Mouse (Mus musculus): Measurements from ENCODE around the gene Ogfod3. TPM values are rescaled to one million over a fixed set of nuclear protein-coding genes. Genes with fewer than 3 reads are reported as not detected.

Gene Ogfod3
- polyA plus RNA-seq, 1 experiment from 2014 or later, result 20.3 TPM

GRCm38 (mm10) chr11:121235475-121236238 is 31.1 kb upstream of the Ogfod3 start:
- H3K27ac ChIP-seq (ENCODE audit: low read length), result peak overlapping the region; percentile 99
- 28% methylated on average over 9 of the region's 9 CpGs for WGBS
- no peak overlapping the region for H3K4me2 ChIP-seq (replicated peaks; ENCODE audit: low read depth, low read length)

GRCm38 (mm10) chr11:121232706-121233105 is 28.2 kb upstream of the Ogfod3 start:
- Histone ChIP-seq H3K9me3 (ENCODE audit: low read length) (no peaks in the 10 kb centered on the region), H3K27me3 (replicated peaks; ENCODE audit: insufficient read depth, low read length) (no peaks in the 10 kb centered on the region), H3K4me3 (ENCODE audit: low read depth, low read length) (no peak overlapping the region), H3K9ac (replicated peaks; ENCODE audit: low read depth) (no peak overlapping the region), H3K36me3 (ENCODE audit: insufficient read depth, low read length) (no peaks in the 10 kb centered on the region), H3K4me2 (replicated peaks; ENCODE audit: low read depth, low read length) (no peak overlapping the region), H3K27ac (ENCODE audit: low read length) (no peak overlapping the region), H3K4me1 (ENCODE audit: insufficient read depth, low read depth, low read length) (peaks cover 12% of the 10 kb centered on the region)
- WGBS, result 34% methylated on average over 4 of the region's 4 CpGs
- ATAC-seq, result no peak
- no peak for TF ChIP-seq EP300 (IDR thresholded peaks at IDR 0.05)
- no peak for TF ChIP-seq CTCF (IDR thresholded peaks at IDR 0.05)
- DNase-seq (ENCODE audit: low spot score), result no peak

More at GRCm38 (mm10) chr11:121235475-121236238, 31.1 kb upstream of the Ogfod3 start:
- ATAC-seq, result no peak
- Histone ChIP-seq H3K4me3 (ENCODE audit: low read depth, low read length) (no peak overlapping the region), H3K9me3 (ENCODE audit: low read length) (no peaks in the 10 kb centered on the region), H3K4me1 (ENCODE audit: insufficient read depth, low read depth, low read length) (peaks cover 5% of the 10 kb centered on the region; the same call in 1 of the 2 replicates), H3K36me3 (ENCODE audit: insufficient read depth, low read length) (peaks cover 4% of the 10 kb centered on the region; the same call in 1 of the 2 replicates), H3K27me3 (replicated peaks; ENCODE audit: insufficient read depth, low read length) (no peaks in the 10 kb centered on the region), H3K9ac (replicated peaks; ENCODE audit: low read depth) (no peak overlapping the region)
- peak; percentile 60 for DNase-seq (ENCODE audit: low spot score)
- TF ChIP-seq CTCF (IDR thresholded peaks at IDR 0.05), result peak; percentile 69
- no peak for TF ChIP-seq EP300 (IDR thresholded peaks at IDR 0.05)

GRCm38 (mm10) chr11:121231628-121232291 is 27.2 kb upstream of the Ogfod3 start:
- Histone ChIP-seq H3K4me2 (replicated peaks; ENCODE audit: low read depth, low read length) (no peak overlapping the region), H3K27me3 (replicated peaks; ENCODE audit: insufficient read depth, low read length) (no peaks in the 10 kb centered on the region), H3K9me3 (ENCODE audit: low read length) (no peaks in the 10 kb centered on the region), H3K4me3 (ENCODE audit: low read depth, low read length) (no peak overlapping the region), H3K9ac (replicated peaks; ENCODE audit: low read depth) (no peak overlapping the region), H3K4me1 (ENCODE audit: insufficient read depth, low read depth, low read length) (peaks cover 15% of the 10 kb centered on the region), H3K36me3 (ENCODE audit: insufficient read depth, low read length) (no peaks in the 10 kb centered on the region), H3K27ac (ENCODE audit: low read length) (no peak overlapping the region)
- no peak for DNase-seq (ENCODE audit: low spot score)
- no peak for ATAC-seq
- WGBS, result 52% methylated on average over 4 of the region's 4 CpGs
- TF ChIP-seq EP300 (IDR thresholded peaks at IDR 0.05), result no peak
- no peak for TF ChIP-seq CTCF (IDR thresholded peaks at IDR 0.05)

- Histone ChIP-seq H3K27ac (ENCODE audit: low read length) (no peak overlapping the region), H3K4me2 (replicated peaks; ENCODE audit: low read depth, low read length) (no peak overlapping the region), H3K4me3 (ENCODE audit: low read depth, low read length) (no peak overlapping the region), H3K4me1 (ENCODE audit: insufficient read depth, low read depth, low read length) (peaks cover 12% of the 10 kb centered on the region), H3K9me3 (ENCODE audit: low read length) (no peaks in the 10 kb centered on the region), H3K27me3 (replicated peaks; ENCODE audit: insufficient read depth, low read length) (no peaks in the 10 kb centered on the region), H3K9ac (replicated peaks; ENCODE audit: low read depth) (no peak overlapping the region), H3K36me3 (ENCODE audit: insufficient read depth, low read length) (0 out of 2 replicates have a peak, but pooled peaks cover 2% of the 10 kb centered on the region)
- WGBS, result 81% methylated on average over 4 of the region's 4 CpGs
- ATAC-seq (no peak), DNase-seq (ENCODE audit: low spot score) (no peak)
- no peak for TF ChIP-seq CTCF (IDR thresholded peaks at IDR 0.05)
- no peak for TF ChIP-seq EP300 (IDR thresholded peaks at IDR 0.05)
Observed at GRCm38 (mm10) chr11:121231191-121231590, 26.7 kb upstream of the Ogfod3 start.

- peak within 1 kb of the TSS; percentile 87 for H3K27ac ChIP-seq (ENCODE audit: low read length)
- TF ChIP-seq CTCF (IDR thresholded peaks at IDR 0.05), result no peak; the same call in 1 of the 2 replicates
- TF ChIP-seq EP300 (IDR thresholded peaks at IDR 0.05), result no peak
- 4% methylated on average over 23 of the region's 23 CpGs for WGBS
- no peaks in the 10 kb centered on the region for H3K27me3 ChIP-seq (replicated peaks; ENCODE audit: insufficient read depth, low read length)
- no peaks in the 10 kb centered on the region for H3K9me3 ChIP-seq (ENCODE audit: low read length)
- peak; percentile 92 for DNase-seq (ENCODE audit: low spot score)
- H3K36me3 ChIP-seq (ENCODE audit: insufficient read depth, low read length), result peaks cover 15% of the 10 kb centered on the region
- H3K4me1 ChIP-seq (ENCODE audit: insufficient read depth, low read depth, low read length), result peaks cover 9% of the 10 kb centered on the region
- peak within 1 kb of the TSS; percentile 81 for H3K4me2 ChIP-seq (replicated peaks; ENCODE audit: low read depth, low read length)
- H3K9ac ChIP-seq (replicated peaks; ENCODE audit: low read depth), result peak within 1 kb of the TSS; percentile 50
- peak within 1 kb of the TSS; percentile 74 for H3K4me3 ChIP-seq (ENCODE audit: low read depth, low read length)
- ATAC-seq, result peak; percentile 95
Observed at GRCm38 (mm10) chr11:121229018-121229439, 24.5 kb upstream of the Ogfod3 start, which contains the start of gene Cybc1. TSS of gene Cybc1 (minus strand) at chr11:121229322.

All from lung, postnatal 0 days (tissue).